Mouse (Mus musculus) myocyte (in vitro differentiated cells): ENCODE measurements around the gene Klhdc4.

Experiments used
- E2F4 ChIP-seq: IDR thresholded peaks from one replicate; pipeline ENCODE4 v1.6.1; 2011; ENCODE audit warnings: mild to moderate bottlenecking, control low read depth, moderate library complexity; ENCODE audit not compliant: insufficient read depth
- MAX ChIP-seq: IDR thresholded peaks from one replicate; pipeline ENCODE4 v1.6.1; 2011; ENCODE audit warnings: low read depth, mild to moderate bottlenecking, control low read depth
- MYOD1 ChIP-seq, 3 experiments: IDR thresholded peaks; one replicate each; pipeline ENCODE4 v1.6.1; 2011; ENCODE audit warnings: control low read depth in 2 of 3, low read depth in 2 of 3, mild to moderate bottlenecking in 2 of 3, moderate library complexity in 1 of 3; ENCODE audit not compliant: insufficient read length in 2 of 3, control insufficient read depth in 1 of 3
- MYOG ChIP-seq, 3 experiments: IDR thresholded peaks; one replicate each; pipeline ENCODE4 v1.6.1; 2011; ENCODE audit warnings: control low read depth in 2 of 3, low read depth in 2 of 3, mild to moderate bottlenecking in 2 of 3; ENCODE audit not compliant: insufficient read length in 2 of 3, control insufficient read depth in 1 of 3, insufficient read depth in 1 of 3
- POLR2A ChIP-seq: IDR thresholded peaks from one replicate; pipeline ENCODE4 v1.6.1; 2011; ENCODE audit warnings: low read depth, mild to moderate bottlenecking, control low read depth, moderate library complexity; ENCODE audit not compliant: insufficient read length
- TCF12 ChIP-seq: IDR thresholded peaks from one replicate; pipeline ENCODE4 v1.6.1; 2011; ENCODE audit warnings: mild to moderate bottlenecking, control low read depth; ENCODE audit not compliant: poor library complexity, insufficient read depth, severe bottlenecking
- USF1 ChIP-seq: IDR thresholded peaks from one replicate; pipeline ENCODE4 v1.6.1; 2011; ENCODE audit warnings: low read depth, mild to moderate bottlenecking, control low read depth, moderate library complexity

DNA sequence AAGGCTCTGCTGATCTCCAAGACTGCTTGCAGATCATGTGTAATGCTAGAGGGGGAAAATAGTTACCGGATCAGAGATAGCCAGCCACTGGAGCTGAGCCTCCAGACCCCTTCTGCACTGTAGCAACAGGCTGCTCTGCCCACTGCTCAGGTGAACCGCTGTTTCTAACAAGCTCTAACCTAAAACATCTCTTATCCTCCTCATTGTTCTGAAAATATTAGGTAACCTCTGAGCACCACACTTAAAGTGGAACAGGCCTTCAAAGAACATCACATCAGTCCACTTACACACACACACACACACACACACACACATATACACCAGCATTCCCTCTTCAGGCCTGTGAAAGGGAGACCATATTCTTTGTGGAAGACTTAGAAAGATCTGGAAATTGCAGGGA, 2.7 kb upstream of the Klhdc4 start:
- no peak for TF ChIP-seq POLR2A
- no peak for TF ChIP-seq TCF12
- TF ChIP-seq E2F4: no peak
- no peak for TF ChIP-seq MAX
- no peak for TF ChIP-seq MYOG (IDR thresholded peaks at IDR 0.05; ENCODE audit: control insufficient read depth in 1 of 3, insufficient read depth in 1 of 3, insufficient read length in 2 of 3, low read depth in 2 of 3)
- TF ChIP-seq USF1: no peak
- TF ChIP-seq MYOD1 (IDR thresholded peaks at IDR 0.05; ENCODE audit: control insufficient read depth in 1 of 3, insufficient read length in 2 of 3, low read depth in 2 of 3): no peak
